Mouse (Mus musculus) WW6 (cell line): Measurements from ENCODE around the gene Tiprl.

Experiments used
- DNase-seq: peaks from one replicate; pipeline ENCODE4 v3.0.0-alpha.2; 2013; ENCODE audit warnings: low read depth, low spot score

The Tiprl gene

GRCm38 (mm10) chr1:165236321-165237298, at the start of gene Tiprl:
Gene Tiprl (minus strand): TSS chr1:165236996.
- DNase-seq = peak; percentile 91

DNA sequence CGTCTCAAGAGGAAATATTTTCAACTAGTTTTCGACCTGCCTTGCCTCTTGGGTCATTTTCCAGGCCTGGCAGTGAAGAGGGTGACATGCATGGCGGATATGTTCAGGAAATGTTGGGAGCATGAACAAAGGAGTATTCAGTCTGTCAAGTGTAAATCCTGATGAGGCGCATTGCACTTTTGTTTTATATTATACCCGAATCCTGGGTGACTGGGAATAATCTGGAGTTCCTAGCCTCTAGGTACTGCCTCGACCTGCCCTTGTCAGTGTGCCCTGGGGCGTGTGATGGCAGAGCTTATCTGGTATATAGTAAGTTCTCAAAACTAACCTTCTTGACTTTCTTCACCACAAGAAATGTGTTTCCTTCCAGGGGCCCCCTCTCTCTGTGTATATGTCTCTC, 47.3 kb upstream of the Tiprl start:
- DNase-seq = no peak

GRCm38 (mm10) chr1:165282967-165283345, 46.2 kb upstream of the Tiprl start:
- DNase-seq = no peak

GRCm38 (mm10) chr1:165282222-165282966, 45.6 kb upstream of the Tiprl start:
- DNase-seq = no peak

DNA sequence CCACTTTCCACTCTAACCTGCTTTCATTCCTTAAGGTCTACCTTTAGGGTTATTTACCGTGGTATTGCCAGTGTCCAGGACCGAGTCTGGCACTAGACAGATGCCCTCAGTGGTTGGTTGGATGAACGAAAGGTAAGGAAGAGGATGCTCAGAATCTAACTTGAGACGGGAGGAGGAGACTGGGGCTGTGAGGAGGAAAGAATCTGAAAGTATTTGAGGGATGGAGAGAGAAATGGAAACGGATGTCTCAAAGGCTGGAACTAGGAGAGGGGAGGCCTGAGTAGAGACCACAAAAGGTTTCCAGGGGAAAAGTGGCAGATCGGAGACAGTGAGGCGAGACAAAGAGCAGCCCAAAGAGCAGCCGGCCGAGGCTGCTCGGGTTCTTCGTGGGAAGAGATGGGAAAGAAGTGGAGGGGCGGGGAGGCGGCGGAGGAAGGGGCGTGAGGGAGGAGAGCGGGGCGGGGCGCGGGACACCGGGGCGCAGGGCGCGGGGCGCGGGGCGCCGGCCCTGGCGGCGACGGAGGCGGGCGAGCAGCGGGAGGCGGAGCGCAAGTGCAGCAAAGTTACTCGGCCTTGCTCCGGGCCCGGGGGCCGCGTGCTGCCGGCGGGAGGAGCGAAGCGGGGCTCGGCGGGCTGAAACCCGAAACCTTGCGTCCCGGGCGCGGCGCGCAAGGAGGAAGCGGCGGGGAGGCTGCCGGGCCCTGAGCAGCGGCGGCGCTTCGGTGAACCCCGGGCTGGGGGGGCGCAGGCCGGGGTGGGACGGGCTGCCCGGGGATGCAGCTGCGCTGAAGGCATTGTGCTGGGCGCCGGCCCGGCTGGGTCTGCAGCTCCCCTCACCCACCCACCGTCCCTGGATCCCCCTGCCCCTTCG, 44.8 kb upstream of the Tiprl start:
- no peak for DNase-seq

DNA sequence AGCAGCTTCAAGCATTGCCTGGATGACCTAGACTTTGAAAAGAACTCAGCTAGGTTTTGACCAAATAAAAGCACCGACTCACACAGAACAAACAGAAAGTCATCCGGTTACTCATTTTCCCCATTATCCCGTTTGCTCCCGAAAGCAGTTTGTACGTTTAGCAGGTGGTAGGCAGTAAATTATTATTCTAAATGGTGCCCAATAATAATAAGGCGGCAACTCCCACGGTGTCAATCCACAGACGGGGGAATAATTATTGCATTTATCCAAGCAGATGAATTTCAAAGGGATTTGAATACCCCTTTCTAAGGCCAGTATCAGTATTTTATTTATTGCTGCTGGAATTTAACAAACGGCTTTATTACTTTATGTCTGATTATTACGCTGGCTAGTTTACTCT, 43.9 kb upstream of the Tiprl start:
- DNase-seq = no peak

DNA sequence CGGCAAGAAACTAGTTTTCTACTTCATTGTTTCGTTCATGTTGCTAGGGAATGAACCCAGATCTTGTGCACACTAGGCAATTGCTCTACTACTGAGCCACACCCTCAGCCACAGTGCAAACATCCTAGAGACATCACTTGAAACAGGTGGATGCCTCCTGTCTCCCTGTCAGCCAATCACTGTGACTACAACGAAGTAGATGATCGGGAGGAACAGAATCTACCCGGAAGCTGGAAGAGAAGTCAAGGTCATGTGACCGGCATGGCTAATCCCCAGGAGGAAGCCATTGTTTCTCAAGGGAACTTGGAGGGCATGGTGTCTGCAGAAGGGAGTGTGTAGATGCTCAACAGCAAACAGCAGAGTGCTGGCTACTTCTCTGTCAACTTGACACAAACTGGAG, 38.1 kb upstream of the Tiprl start:
- DNase-seq = no peak

DNA sequence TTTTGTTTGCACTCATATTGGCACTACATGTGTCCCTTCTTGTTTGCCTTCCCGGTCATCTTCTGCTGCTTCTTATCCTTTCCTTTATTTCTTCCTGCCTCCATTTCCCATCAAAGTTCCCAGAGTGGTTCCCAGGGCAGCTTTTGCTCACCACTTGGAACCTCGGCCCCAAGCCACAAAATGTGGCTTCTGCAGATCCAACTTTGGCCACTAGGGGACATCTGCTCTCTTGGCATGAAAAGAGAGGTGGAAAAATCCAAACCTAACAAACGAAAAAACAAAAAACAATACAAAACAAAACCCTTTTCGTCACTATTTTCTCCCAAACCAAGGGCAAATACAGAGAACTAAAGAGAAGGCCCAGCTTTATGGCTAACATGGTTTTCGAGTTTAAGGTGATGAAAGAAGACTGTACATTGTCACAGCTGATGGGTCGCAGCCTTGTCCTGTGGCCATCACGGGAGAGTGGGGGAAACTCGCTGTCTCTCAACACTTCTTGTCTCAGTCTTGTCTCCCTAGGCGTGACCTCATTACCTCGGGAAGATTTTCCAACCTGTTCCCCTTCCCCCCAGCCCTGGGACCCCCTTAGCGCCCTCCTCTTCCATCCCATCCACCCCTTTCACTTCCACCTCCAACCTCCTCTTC, 15.4 kb upstream of the Tiprl start:
- DNase-seq = no peak

GRCm38 (mm10) chr1:165250546-165250945, 13.8 kb upstream of the Tiprl start:
- DNase-seq = no peak

DNA sequence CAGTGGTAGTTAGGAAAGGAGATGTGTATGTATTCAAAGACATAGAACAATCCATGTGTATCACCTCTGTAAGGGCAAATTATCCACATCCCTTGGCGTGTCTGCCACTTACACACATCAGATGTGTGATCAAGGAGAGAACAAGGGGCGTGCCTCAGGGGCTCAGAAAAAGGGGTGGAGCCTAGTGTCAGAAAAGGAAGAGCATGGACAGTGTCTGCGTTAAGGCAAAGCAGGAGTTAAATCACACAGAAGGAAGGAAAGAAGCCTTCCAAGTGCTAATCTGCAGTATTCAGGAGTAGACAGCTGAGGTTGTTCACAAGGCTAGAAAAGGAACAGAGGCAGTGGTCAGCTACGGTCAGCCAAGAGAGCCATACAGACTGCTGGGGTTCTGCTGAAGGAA, 12.0 kb upstream of the Tiprl start:
- no peak for DNase-seq

- DNase-seq = no peak
These were observed 11.0 kb upstream of the Tiprl start for GRCm38 (mm10) chr1:165247788-165248187.

DNA sequence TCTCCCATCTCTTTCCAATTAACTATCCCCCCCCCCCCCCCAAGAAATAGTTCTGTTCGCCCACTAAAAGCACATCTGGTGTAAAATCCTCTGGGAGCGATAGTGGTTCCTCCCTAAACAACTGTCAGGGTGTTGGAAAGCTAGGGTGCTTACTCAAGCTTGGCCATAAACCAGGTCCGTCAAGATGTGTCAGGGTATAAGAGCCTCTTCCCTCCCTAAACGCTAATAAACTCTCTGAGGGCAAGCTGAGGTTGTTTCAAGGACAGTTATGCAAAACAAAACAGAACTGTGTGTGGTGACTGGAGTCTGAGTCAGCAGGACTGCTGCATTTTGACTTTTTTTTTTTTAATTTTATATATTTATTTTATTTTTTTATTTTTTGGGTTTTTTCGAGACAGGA, 10.3 kb upstream of the Tiprl start:
- no peak for DNase-seq

- no peak for DNase-seq
These were observed 9.8 kb upstream of the Tiprl start for GRCm38 (mm10) chr1:165246587-165246986.

GRCm38 (mm10) chr1:165235846-165236245, 950 bp downstream of the Tiprl start:
- no peak for DNase-seq

DNA sequence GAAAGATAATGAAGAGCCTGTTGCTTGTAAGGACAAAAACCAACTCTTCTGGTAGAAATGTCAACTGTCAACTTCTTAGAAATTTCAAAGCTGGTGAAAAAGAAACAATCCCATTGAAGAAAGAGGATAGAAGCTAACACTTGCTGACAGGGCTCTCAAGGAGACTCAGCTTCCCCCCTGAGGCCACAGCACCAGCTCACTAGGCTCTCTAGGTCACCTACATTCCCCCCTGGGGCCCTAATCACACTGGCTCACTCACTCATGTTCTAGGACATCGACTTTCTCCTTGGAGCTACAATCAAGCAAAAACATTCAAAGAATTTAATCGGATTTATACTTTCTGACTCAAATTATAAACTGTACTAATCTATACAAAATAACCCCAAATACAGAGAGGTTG, 3.0 kb downstream of the Tiprl start:
- DNase-seq = no peak

DNA sequence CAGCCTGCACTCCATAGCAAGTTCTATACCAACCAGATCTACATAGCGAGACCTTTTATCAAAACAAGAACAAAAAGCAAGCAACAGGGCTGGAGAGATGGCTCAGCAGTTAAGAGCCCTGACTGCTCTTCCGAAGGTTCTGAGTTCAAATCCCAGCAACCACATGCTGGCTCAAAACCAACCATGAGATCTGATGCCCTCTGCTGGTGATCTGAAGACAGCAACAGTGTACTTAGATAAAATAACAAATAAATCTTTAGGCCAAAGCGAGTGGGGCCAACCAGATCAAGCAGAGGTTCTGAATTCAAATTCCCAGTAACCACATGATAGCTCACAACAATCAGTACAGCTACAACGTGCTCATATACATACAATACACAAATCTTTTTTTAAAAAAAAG, 6.1 kb downstream of the Tiprl start:
- no peak for DNase-seq

GRCm38 (mm10) chr1:165229577-165229976, 7.2 kb downstream of the Tiprl start:
- DNase-seq = no peak

DNA sequence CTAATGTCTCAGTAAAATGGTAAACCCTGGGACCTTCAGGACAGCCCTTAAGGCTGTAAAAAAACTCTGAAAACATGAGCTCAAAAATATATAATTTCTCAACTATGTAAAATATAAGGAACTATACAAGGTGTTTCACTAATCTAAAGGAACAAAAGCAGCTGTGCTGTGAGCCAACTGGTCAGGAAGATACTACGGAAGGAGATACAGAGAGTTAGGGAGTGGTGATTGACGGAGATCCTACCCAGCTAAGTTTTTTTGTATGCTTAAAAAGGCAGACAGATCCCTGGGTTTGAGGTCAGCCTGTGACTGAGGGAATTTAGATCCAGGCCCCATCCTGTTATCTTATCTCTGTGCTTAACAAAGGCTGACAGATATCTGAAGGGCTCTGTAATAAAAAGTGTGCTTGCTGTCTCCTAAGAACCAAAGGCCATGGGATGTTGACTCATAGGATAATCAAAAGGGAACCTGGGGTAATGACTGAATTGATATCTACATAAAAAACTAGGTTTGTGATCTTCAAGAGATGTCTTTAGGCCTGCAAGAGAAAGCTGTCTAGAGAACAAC, 19.7 kb downstream of the Tiprl start:
- DNase-seq = no peak

GRCm38 (mm10) chr1:165215831-165216230, 21.0 kb downstream of the Tiprl start:
- DNase-seq = no peak

DNA sequence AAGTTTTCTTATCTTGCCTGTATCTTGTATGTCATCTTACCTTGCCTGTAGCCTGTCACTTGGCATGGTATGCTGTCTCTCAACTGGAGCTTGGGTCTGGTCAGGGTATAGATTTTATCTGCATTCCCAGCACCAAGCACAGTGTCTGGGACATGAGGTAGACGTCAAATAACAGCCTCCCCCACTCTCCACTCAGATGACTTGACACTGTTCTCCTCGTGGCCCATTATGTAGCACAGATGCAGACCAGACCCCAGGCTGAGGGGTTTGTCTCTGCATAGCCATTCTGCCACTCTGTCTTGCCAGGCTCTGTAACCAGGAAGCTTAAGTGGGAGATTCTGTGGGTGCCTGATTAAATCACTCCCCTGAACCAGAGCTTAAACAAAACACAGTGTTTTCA, 31.2 kb downstream of the Tiprl start:
- DNase-seq = no peak

DNA sequence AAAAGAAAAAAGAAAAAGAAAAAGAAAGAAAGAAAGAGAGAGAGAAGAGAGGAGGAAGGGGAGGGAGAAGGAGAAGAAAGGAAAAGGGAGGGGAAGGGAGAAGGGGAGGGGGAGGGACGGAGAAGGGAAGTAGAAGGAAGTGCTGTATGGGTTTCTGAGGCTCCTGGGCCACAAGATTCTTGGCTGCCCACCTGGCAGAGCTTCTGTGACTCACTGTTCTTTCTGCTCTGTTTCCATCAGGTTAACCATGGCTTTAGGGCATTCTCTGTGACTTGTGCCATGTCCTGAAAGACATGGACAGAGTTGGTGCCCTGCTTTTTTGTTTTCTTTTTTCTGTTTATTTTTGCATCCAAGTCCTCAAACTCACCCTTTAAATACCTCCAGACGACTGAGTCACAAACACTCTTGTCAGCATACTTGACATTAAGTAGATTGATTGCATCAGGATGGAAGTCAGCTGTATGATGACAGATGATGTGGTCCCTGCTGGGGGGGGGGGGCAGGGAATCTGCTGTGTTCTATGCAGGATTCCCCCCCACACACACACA, 33.2 kb downstream of the Tiprl start:
- no peak for DNase-seq
